Mouse (Mus musculus): ENCODE measurements around the gene Olfr316. TPM values are rescaled to one million over a fixed set of nuclear protein-coding genes. Genes with fewer than 3 reads are reported as not detected.
"Not testable (repeated sequence)": the region's sequence is repeated elsewhere in the genome, so short reads cannot be mapped to it uniquely, and the experiment has no call there.

Olfr316 gene
- total RNA-seq (2014; fragmentation: Nextera tagmentation) (not detected in 2 replicates), total RNA-seq (2017) (not detected in 2 replicates)

- ATAC-seq (replicated peaks; ENCODE audit: low FRiP score, low TSS enrichment, poor library complexity, severe bottlenecking), result no peak
Observed at GRCm38 (mm10) chr11:58752434-58752833, at the start of gene Olfr316. Gene Olfr316 (plus strand): TSS chr11:58752734.

DNA sequence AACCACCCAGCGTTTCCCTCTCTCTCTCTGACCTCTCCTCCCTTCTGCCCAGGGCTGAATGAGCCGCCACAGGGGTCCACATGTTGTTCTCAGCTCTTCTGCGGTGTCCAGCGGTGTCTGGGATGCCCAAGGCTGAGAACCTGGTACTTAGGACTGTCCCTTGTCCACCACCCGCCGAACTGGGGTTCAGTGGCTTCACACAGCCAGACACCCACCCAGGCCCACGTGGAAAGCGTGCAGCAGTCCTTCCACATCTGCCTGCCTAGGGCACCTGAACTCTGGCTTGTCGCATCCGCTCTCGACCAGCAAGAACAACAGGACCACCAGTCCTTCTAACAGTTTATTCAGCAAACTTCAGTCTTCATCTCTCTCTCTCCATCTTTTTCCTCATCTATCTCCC, 43.4 kb upstream of the Olfr316 start:
- ATAC-seq (replicated peaks; ENCODE audit: low FRiP score, low TSS enrichment, poor library complexity, severe bottlenecking), result no peak

- not testable (repeated sequence) for ATAC-seq (replicated peaks; ENCODE audit: low FRiP score, low TSS enrichment, poor library complexity, severe bottlenecking)
Observed at GRCm38 (mm10) chr11:58717723-58718122, 34.8 kb upstream of the Olfr316 start.

DNA sequence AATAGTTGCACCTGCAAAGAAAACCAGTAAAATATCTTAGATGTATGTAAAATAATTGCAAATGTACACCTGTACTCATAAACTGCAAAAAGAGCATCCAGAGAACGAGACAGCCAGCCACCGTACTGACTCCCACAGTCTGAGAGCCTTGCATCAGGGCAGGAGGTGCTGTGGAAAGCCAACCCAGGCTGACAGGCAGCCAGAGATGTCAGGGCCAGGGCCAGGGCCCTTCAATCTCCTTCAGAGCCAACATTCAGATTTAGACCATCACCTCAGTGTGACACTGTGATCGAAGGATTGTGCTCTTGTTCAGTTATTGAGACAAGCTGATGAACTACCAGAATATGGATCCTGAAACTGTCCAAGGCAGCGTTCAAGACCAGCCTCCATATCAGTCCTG, 32.8 kb upstream of the Olfr316 start:
- ATAC-seq (replicated peaks; ENCODE audit: low FRiP score, low TSS enrichment, poor library complexity, severe bottlenecking), result no peak

- ATAC-seq (replicated peaks; ENCODE audit: low FRiP score, low TSS enrichment, poor library complexity, severe bottlenecking), result no peak
Observed at GRCm38 (mm10) chr11:58723914-58724313, 28.6 kb upstream of the Olfr316 start, which contains the start of gene Olfr318. Gene Olfr318 (minus strand): TSS chr11:58724014.

DNA sequence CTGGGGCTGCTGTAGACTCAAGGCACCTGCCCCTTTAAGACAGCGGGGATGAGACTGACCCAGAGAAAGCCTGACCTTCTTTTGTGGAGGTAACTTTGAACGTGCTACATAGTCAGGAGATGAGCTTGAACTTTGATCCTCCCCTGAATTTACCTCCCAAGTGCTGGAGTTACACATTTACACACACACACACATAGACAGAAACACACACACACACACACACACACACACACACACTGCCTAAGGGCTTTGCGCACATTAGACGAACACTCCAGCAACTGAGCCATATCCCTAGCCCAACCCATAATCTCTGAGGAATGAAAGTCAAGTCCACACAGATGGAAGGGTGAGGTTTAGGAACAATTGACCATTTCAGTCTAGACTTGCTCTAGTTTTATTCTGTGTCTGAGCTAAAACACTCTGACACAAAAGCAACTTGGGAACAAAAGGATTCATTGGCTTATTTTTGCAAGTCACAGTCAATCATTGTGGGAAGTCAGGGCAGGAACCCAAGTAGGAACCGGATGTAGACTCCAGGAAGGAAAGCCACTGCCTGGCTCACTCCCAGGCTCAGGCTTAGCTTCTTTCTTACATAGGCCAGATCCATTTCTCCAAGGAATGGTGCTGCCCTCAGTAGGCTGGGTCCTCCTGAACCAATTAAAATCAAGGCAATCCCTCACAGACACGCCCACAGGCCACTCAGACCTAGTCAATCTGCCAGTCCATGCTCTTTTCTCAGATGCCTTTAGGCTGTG, 24.5 kb upstream of the Olfr316 start:
- ATAC-seq (replicated peaks; ENCODE audit: low FRiP score, low TSS enrichment, poor library complexity, severe bottlenecking), result not testable (repeated sequence)

DNA sequence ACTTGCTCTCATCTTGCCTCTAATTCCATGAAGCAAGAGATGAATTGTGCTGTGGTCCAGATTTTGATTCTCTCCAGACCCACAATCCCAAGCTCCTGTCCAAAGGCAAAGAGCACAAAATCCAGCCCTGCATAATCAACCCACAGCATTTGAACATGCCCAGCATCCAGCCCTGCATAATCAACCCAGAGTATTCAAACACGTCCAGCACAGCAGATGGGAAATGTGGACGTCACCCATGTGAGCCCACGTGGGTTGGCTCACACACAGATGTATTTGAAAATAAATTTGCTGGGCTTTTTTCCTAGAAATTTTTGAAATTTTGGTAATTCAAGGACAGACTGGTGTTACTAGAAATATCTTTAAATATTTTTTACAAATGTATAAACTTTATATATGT, 19.2 kb upstream of the Olfr316 start:
- ATAC-seq (replicated peaks; ENCODE audit: low FRiP score, low TSS enrichment, poor library complexity, severe bottlenecking), result no peak

GRCm38 (mm10) chr11:58738792-58739262, 13.7 kb upstream of the Olfr316 start, which contains the start of gene Olfr317:
Gene Olfr317 (minus strand): TSS chr11:58739212.
- ATAC-seq (replicated peaks; ENCODE audit: low FRiP score, low TSS enrichment, poor library complexity, severe bottlenecking), result no peak

- not testable (repeated sequence) for ATAC-seq (replicated peaks; ENCODE audit: low FRiP score, low TSS enrichment, poor library complexity, severe bottlenecking)
Observed at GRCm38 (mm10) chr11:58751096-58751495, 1.4 kb upstream of the Olfr316 start.

- ATAC-seq (replicated peaks; ENCODE audit: low FRiP score, low TSS enrichment, poor library complexity, severe bottlenecking), result no peak
Observed at GRCm38 (mm10) chr11:58772888-58773287, 20.4 kb downstream of the Olfr316 start, which contains the start of gene Olfr315. Gene Olfr315 (plus strand): TSS chr11:58773188.

DNA sequence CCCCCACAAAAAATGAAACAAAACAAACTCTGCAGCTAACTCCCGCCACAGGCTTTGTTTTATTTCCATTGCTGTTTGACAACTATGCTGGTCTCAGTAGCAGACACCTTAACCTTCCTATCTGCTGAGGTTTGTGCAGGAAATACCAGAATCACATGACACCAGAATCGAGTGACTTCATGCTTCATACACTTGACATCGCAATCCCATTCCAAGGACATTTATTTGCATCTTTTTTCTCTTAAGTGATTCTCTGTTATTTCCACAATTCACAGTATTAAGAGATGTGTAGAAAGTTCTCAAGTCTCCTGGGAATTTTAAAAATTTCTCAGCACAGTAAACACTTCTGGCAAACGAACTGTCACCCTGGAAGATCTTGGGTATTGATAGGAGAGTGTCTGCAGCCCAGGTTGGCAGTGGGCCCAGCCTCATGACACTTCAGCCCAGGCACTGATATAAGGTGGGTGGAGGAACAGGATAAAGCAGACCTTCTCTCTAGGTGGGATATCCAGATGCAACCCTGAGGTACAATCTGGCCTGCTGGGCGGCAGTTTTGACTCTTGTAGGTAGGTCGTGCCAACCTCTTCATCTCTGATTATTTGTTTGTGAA, 30.1 kb downstream of the Olfr316 start, which contains the start of gene Olfr314:
Gene Olfr314 (plus strand): TSS at position 473 of the 610 bp plus-strand sequence.
- ATAC-seq (replicated peaks; ENCODE audit: low FRiP score, low TSS enrichment, poor library complexity, severe bottlenecking), result no peak

GRCm38 (mm10) chr11:58784182-58784581, 31.6 kb downstream of the Olfr316 start:
- no peak for ATAC-seq (replicated peaks; ENCODE audit: low FRiP score, low TSS enrichment, poor library complexity, severe bottlenecking)

DNA sequence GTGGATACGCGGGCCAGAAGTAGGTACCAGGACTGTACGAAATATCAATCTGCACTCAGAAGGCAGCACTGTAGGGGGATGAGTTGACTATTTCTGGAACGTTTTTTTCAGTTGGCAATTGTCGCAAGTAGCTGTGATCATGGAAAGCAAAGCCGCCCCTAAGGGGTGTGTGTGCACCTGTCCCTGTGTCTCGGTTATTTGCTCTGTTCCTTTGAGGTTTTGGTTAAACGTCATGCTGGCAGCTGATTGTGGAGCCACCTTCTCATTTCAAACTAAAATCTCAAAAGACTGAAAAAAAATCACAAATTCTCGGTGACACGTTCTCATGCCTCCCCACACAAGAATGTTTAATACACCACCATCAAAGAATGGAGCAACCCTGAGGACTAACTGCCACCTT, 35.1 kb downstream of the Olfr316 start:
- ATAC-seq (replicated peaks; ENCODE audit: low FRiP score, low TSS enrichment, poor library complexity, severe bottlenecking), result no peak

GRCm38 (mm10) chr11:58788346-58788745, 35.8 kb downstream of the Olfr316 start:
- ATAC-seq (replicated peaks; ENCODE audit: low FRiP score, low TSS enrichment, poor library complexity, severe bottlenecking), result no peak

DNA sequence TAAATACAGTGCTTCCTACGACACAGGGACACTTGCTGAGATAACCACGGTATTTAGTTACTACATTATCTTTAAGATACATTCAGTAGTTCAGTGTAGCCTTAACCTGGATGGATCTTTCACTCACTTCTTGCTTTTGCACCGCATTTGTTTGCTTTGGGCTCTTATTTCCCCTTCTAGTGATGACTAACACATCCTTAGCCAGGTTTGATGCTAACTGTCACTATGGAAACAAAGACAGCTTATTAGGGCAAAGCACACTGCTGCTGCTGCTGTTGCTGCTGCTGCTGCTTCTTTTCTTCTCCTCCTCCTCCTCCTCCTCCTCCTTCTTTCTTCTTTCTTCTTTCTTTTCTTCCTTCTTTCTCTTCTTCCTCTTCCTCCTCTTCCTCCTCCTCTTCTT, 37.0 kb downstream of the Olfr316 start:
- no peak for ATAC-seq (replicated peaks; ENCODE audit: low FRiP score, low TSS enrichment, poor library complexity, severe bottlenecking)

GRCm38 (mm10) chr11:58790053-58790452, 37.5 kb downstream of the Olfr316 start:
- ATAC-seq (replicated peaks; ENCODE audit: low FRiP score, low TSS enrichment, poor library complexity, severe bottlenecking), result no peak

GRCm38 (mm10) chr11:58790646-58791045, 38.1 kb downstream of the Olfr316 start:
- ATAC-seq (replicated peaks; ENCODE audit: low FRiP score, low TSS enrichment, poor library complexity, severe bottlenecking), result no peak

DNA sequence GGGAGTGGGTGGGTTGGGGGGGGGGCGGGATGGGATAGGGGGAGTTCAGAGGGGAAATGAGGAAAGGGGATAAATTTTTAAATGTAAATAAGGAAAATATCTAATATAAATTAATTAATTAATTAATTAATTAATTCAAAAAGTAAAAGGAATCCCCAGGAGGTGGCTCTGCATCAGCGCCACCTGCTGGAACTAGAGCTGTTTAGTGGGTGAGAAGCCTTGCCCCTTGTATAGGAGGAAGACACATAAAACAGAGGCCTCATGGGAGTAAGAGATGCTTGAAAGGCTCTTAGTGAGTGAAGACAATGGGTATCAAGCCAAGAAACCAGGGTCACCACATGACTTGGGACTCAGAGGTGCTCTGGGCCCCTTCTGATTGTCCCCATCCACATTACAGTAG, 43.3 kb downstream of the Olfr316 start:
- ATAC-seq (replicated peaks; ENCODE audit: low FRiP score, low TSS enrichment, poor library complexity, severe bottlenecking), result no peak

DNA sequence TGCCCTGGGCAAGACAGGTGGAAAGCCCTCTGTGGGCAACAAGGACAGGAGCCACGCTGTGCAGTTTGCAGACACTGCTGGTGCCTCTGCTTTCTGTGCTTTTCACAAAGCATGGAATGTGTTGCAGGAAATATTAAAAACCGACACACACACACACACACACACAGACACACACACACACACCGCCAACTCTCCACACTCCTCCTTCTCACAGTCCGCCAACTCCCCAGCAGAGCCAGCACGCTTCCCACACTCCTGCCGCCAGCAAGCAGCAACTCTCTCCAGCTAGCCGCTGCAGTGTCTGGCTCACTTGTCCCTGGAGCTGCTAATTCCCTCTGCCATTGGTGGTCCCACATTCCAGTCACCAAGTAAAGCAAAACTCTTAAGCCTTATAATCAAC, 44.3 kb downstream of the Olfr316 start:
- no peak for ATAC-seq (replicated peaks; ENCODE audit: low FRiP score, low TSS enrichment, poor library complexity, severe bottlenecking)

- no peak for ATAC-seq (replicated peaks; ENCODE audit: low FRiP score, low TSS enrichment, poor library complexity, severe bottlenecking)
Observed at GRCm38 (mm10) chr11:58799747-58800146, 47.2 kb downstream of the Olfr316 start.

Measured in megakaryocyte-erythroid progenitor cell, adult 5-6 weeks (primary cell).